Mouse (Mus musculus) lung, postnatal 0 days (tissue): ENCODE data around the gene Atp2c2. TPM values are rescaled to one million over a fixed set of nuclear protein-coding genes. Genes with fewer than 3 reads are reported as not detected.

Source experiments
- ATAC-seq: fragments of 200-750 bp; cut with Nextera tagmentation; 2 replicates; pipeline ENCODE4 v1.8.0; 2017; ENCODE audit warnings: moderate library complexity
- DNase-seq: peaks from one replicate; pipeline ENCODE4 v3.0.0-alpha.2; 2016; ENCODE audit warnings: low spot score
- H3K27ac ChIP-seq: fragments of 300-500 bp; sonication (generic); 2 replicates; pipeline ENCODE4 v1.5.1; 2014; ENCODE audit warnings: antibody characterized with exemption, mild to moderate bottlenecking, low read length, mixed read lengths
- H3K27me3 ChIP-seq: fragments of 300-500 bp; sonication (generic); replicated peaks from 2 replicates; pipeline ENCODE4 v1.6.1; 2014; ENCODE audit warnings: low read length, mixed read lengths; ENCODE audit not compliant: insufficient read depth
- H3K36me3 ChIP-seq: fragments of 300-500 bp; sonication (generic); 2 replicates; pipeline ENCODE4 v1.6.1; 2014; ENCODE audit warnings: low read length, mixed read lengths; ENCODE audit not compliant: insufficient read depth
- H3K4me1 ChIP-seq: fragments of 300-500 bp; sonication (generic); 2 replicates; pipeline ENCODE4 v1.6.1; 2014; ENCODE audit warnings: antibody characterized with exemption, low read depth, low read length, mixed read lengths; ENCODE audit not compliant: insufficient read depth
- H3K4me2 ChIP-seq: fragments of 300-500 bp; sonication (generic); replicated peaks from 2 replicates; pipeline ENCODE4 v1.6.1; 2014; ENCODE audit warnings: low read depth, mild to moderate bottlenecking, low read length, moderate library complexity, mixed read lengths
- H3K4me3 ChIP-seq: fragments of 300-500 bp; sonication (generic); 2 replicates; pipeline ENCODE4 v1.5.1; 2014; ENCODE audit warnings: low read depth, low read length
- H3K9ac ChIP-seq: fragments of 300-500 bp; sonication (generic); replicated peaks from 2 replicates; pipeline ENCODE4 v1.6.1; 2014; ENCODE audit warnings: low read depth, mild to moderate bottlenecking
- H3K9me3 ChIP-seq: fragments of 300-500 bp; sonication (generic); 2 replicates; pipeline ENCODE4 v1.6.1; 2016; ENCODE audit warnings: low read length, mixed read lengths
- CTCF ChIP-seq: IDR thresholded peaks from 2 replicates; pipeline ENCODE4 v1.5.1; 2016; ENCODE audit warnings: antibody characterized with exemption, mild to moderate bottlenecking
- EP300 ChIP-seq: IDR thresholded peaks from 2 replicates; pipeline ENCODE4 v1.6.1; 2016; ENCODE audit warnings: antibody characterized with exemption, mild to moderate bottlenecking, control low read depth
- WGBS: fragments of 180-500 bp; shearing (Covaris S2); extraction: QIAGEN DNeasy Blood & Tissue Kit; methylation state at CpG from one replicate; pipeline ENCODE4 v1.1.7; 2014; 5-methylcytosine and 5-hydroxymethylcytosine counted together
- polyA plus RNA-seq: library from polyadenylated mRNA; unstranded; fragments of >200 nt; fragmentation: Nextera tagmentation; extraction: Ambion mirVana; gene quantifications from 2 replicates; pipeline ENCODE4 v1.2.1, GENCODE M21; 2015

Gene Atp2c2
- polyA plus RNA-seq, 1 experiment from 2014 or later: 1.5 TPM

GRCm38 (mm10) chr8:119801168-119801567 is 101.4 kb downstream of the Atp2c2 start:
- peaks cover 3% of the 10 kb centered on the region; the same call in 1 of the 2 replicates for H3K4me1 ChIP-seq
- no peaks in the 10 kb centered on the region for H3K9me3 ChIP-seq
- H3K36me3 ChIP-seq: no peaks in the 10 kb centered on the region
- TF ChIP-seq EP300: no peak
- no peak for TF ChIP-seq CTCF
- H3K4me2 ChIP-seq: no peak overlapping the region
- ATAC-seq (no peak), DNase-seq (no peak)
- no peak overlapping the region for H3K9ac ChIP-seq
- no peak overlapping the region for H3K27ac ChIP-seq
- WGBS: 19% methylated on average over 4 of the region's 4 CpGs
- H3K4me3 ChIP-seq: no peak overlapping the region
- no peaks in the 10 kb centered on the region for H3K27me3 ChIP-seq

- peak; percentile 58 for TF ChIP-seq CTCF
- TF ChIP-seq EP300: no peak
- ATAC-seq: no peak
- Histone ChIP-seq H3K27ac (no peak overlapping the region), H3K36me3 (no peaks in the 10 kb centered on the region), H3K4me1 (peaks cover 3% of the 10 kb centered on the region; the same call in 1 of the 2 replicates), H3K4me2 (no peak overlapping the region), H3K4me3 (no peak overlapping the region), H3K9ac (no peak overlapping the region), H3K9me3 (no peaks in the 10 kb centered on the region), H3K27me3 (no peaks in the 10 kb centered on the region)
- DNase-seq: no peak
- WGBS: 87% methylated on average over 1 of the region's 1 CpGs
Measured at GRCm38 (mm10) chr8:119802592-119802991, 102.8 kb downstream of the Atp2c2 start.

- Histone ChIP-seq H3K27ac (no peak overlapping the region), H3K4me1 (no peaks in the 10 kb centered on the region), H3K4me2 (no peak overlapping the region), H3K4me3 (no peak overlapping the region), H3K36me3 (no peaks in the 10 kb centered on the region), H3K9ac (no peak overlapping the region), H3K9me3 (no peaks in the 10 kb centered on the region), H3K27me3 (no peaks in the 10 kb centered on the region)
- no peak for DNase-seq
- ATAC-seq: no peak
- TF ChIP-seq EP300 (no peak), CTCF (no peak)
- 75% methylated on average over 8 of the region's 8 CpGs for WGBS
Measured at GRCm38 (mm10) chr8:119805275-119805674, 105.5 kb downstream of the Atp2c2 start.

GRCm38 (mm10) chr8:119806422-119807263 is 106.8 kb downstream of the Atp2c2 start:
- TF ChIP-seq CTCF (peak; percentile 12; the same call in 1 of the 2 replicates), EP300 (no peak)
- Histone ChIP-seq H3K36me3 (no peaks in the 10 kb centered on the region), H3K4me2 (no peak overlapping the region), H3K27me3 (no peaks in the 10 kb centered on the region), H3K4me1 (no peaks in the 10 kb centered on the region), H3K27ac (no peak overlapping the region), H3K9me3 (no peaks in the 10 kb centered on the region), H3K9ac (no peak overlapping the region), H3K4me3 (no peak overlapping the region)
- ATAC-seq (peak; percentile 51), DNase-seq (peak; percentile 31)
- WGBS: 59% methylated on average over 14 of the region's 14 CpGs

Other genes starting within 250 kb of the Atp2c2 start
- not detected in 2 replicates for gene Slc38a8, start 198.3 kb upstream of the Atp2c2 start, polyA plus RNA-seq
- gene Mbtps1, start 141.3 kb upstream of the Atp2c2 start, polyA plus RNA-seq: 64.4 and 67.4 TPM in 2 replicates
- 26.0 and 27.0 TPM in 2 replicates for gene Hsdl1, start 124.8 kb upstream of the Atp2c2 start, polyA plus RNA-seq
- gene Dnaaf1, start 124.8 kb upstream of the Atp2c2 start, polyA plus RNA-seq: 2.9 and 4.0 TPM in 2 replicates
- gene Taf1c, start 94.8 kb upstream of the Atp2c2 start, polyA plus RNA-seq: 5.6 and 5.7 TPM in 2 replicates
- gene Adad2, start 87.3 kb upstream of the Atp2c2 start, polyA plus RNA-seq: not detected in 2 replicates
- gene Kcng4, start 64.3 kb upstream of the Atp2c2 start, polyA plus RNA-seq: 0.07 and 0.08 TPM in 2 replicates
- gene Wfdc1, start 33.6 kb upstream of the Atp2c2 start, polyA plus RNA-seq: 130 and 164 TPM in 2 replicates
- 7.9 and 9.7 TPM in 2 replicates for gene Tldc1, start 78.4 kb downstream of the Atp2c2 start, polyA plus RNA-seq
- 54.3 and 54.6 TPM in 2 replicates for gene Cotl1, start 140.5 kb downstream of the Atp2c2 start, polyA plus RNA-seq
- 11.4 and 11.6 TPM in 2 replicates for gene Klhl36, start 162.3 kb downstream of the Atp2c2 start, polyA plus RNA-seq
- 38.1 and 40.3 TPM in 2 replicates for gene Usp10, start 210.4 kb downstream of the Atp2c2 start, polyA plus RNA-seq
- not detected in 2 replicates for gene Gm20388, start 210.8 kb downstream of the Atp2c2 start, polyA plus RNA-seq